Mouse (Mus musculus) liver, postnatal 0 days (tissue): ENCODE results near the gene Plxna2. TPM values are rescaled to one million over a fixed set of nuclear protein-coding genes. Genes with fewer than 3 reads are reported as not detected.

Experiments
- ATAC-seq: fragments of 200-750 bp; cut with Nextera tagmentation; 2 replicates; pipeline ENCODE4 v1.8.0; 2017; ENCODE audit warnings: mild to moderate bottlenecking, moderate library complexity
- DNase-seq: peaks from one replicate; pipeline ENCODE4 v3.0.0-alpha.2; 2016
- H3K27ac ChIP-seq: fragments of 300-500 bp; sonication (generic); 2 replicates; pipeline ENCODE4 v1.5.1; 2014; ENCODE audit warnings: antibody characterized with exemption, moderate library complexity, mild to moderate bottlenecking, low read depth
- H3K27me3 ChIP-seq: fragments of 300-500 bp; sonication (generic); 2 replicates; pipeline ENCODE4 v1.6.1; 2014; ENCODE audit warnings: low read length, control low read depth, mixed read lengths; ENCODE audit not compliant: insufficient read depth
- H3K36me3 ChIP-seq: fragments of 300-500 bp; sonication (generic); replicated peaks from 2 replicates; pipeline ENCODE4 v1.6.1; 2014; ENCODE audit warnings: mild to moderate bottlenecking, control low read depth, low read length, moderate library complexity, mixed read lengths; ENCODE audit not compliant: insufficient read depth
- H3K4me1 ChIP-seq: fragments of 300-500 bp; sonication (generic); 2 replicates; pipeline ENCODE4 v1.6.1; 2014; ENCODE audit warnings: antibody characterized with exemption, mild to moderate bottlenecking, control low read depth; ENCODE audit not compliant: insufficient read depth
- H3K4me2 ChIP-seq: fragments of 300-500 bp; sonication (generic); 2 replicates; pipeline ENCODE4 v1.6.1; 2014; ENCODE audit warnings: low read depth, mild to moderate bottlenecking, low read length, moderate library complexity, mixed read lengths
- H3K4me3 ChIP-seq: fragments of 300-500 bp; sonication (generic); 2 replicates; pipeline ENCODE4 v1.5.1; 2014; ENCODE audit warnings: low read depth, low read length
- H3K9ac ChIP-seq: fragments of 300-500 bp; sonication (generic); replicated peaks from 2 replicates; pipeline ENCODE4 v1.6.1; 2014; ENCODE audit warnings: mild to moderate bottlenecking, moderate library complexity
- H3K9me3 ChIP-seq: fragments of 300-500 bp; sonication (generic); 2 replicates; pipeline ENCODE4 v1.6.1; 2016; ENCODE audit warnings: mild to moderate bottlenecking, control low read depth, low read length, mixed read lengths
- CTCF ChIP-seq: sonication (generic); IDR thresholded peaks from 2 replicates; pipeline ENCODE4 v1.5.1; 2016; ENCODE audit warnings: antibody characterized with exemption, low read depth
- EP300 ChIP-seq: IDR thresholded peaks from 2 replicates; pipeline ENCODE4 v1.6.1; 2016; ENCODE audit warnings: antibody characterized with exemption, low read depth, mild to moderate bottlenecking
- WGBS: fragments of 180-500 bp; shearing (Covaris S2); extraction: QIAGEN DNeasy Blood & Tissue Kit; methylation state at CpG from one replicate; pipeline ENCODE4 v1.1.7; 2014; ENCODE audit not compliant: insufficient replicate concordance; 5-methylcytosine and 5-hydroxymethylcytosine counted together
- polyA plus RNA-seq: library from polyadenylated mRNA; unstranded; fragments of >200 nt; fragmentation: Nextera tagmentation; extraction: Ambion mirVana; gene quantifications from 2 replicates; pipeline ENCODE4 v1.2.1, GENCODE M21; 2015

The Plxna2 gene
- polyA plus RNA-seq, 1 experiment from 2014 or later: 2.3 TPM

- no peak for DNase-seq
- WGBS: 61% methylated on average over 1 of the region's 1 CpGs
- no peaks in the 10 kb centered on the region for H3K27me3 ChIP-seq
- no peak overlapping the region for H3K4me3 ChIP-seq
- H3K9me3 ChIP-seq: no peaks in the 10 kb centered on the region
- H3K36me3 ChIP-seq: no peaks in the 10 kb centered on the region
- H3K27ac ChIP-seq: no peak overlapping the region
- no peak overlapping the region for H3K9ac ChIP-seq
- no peaks in the 10 kb centered on the region for H3K4me1 ChIP-seq
- ATAC-seq: no peak
- H3K4me2 ChIP-seq: no peak overlapping the region
- no peak for TF ChIP-seq EP300
- no peak for TF ChIP-seq CTCF
Measured at GRCm38 (mm10) chr1:194704171-194704855, 86.3 kb downstream of the Plxna2 start.

DNA sequence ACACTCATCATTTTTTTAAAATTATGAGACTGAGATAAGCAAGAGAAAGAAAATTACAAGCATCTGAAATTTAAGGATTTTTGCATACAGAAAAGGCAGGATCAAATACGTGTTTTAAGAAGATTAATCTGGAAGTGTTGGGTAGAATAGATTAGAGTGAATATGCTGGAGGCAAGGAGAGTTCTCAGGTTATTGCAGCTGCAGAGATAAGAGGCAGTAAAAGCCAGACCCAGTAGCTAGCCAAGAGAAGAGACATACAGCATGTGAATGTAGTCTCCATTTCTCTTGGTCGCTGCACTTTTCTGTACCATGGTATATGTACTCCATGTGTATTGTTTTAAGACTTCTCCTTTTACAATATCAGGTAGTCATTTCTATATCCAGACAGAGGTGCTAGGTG lies 88.5 kb downstream of the Plxna2 start:
- Histone ChIP-seq H3K4me1 (no peaks in the 10 kb centered on the region), H3K27ac (no peak overlapping the region), H3K9ac (no peak overlapping the region), H3K4me2 (no peak overlapping the region), H3K4me3 (no peak overlapping the region), H3K36me3 (no peaks in the 10 kb centered on the region), H3K27me3 (no peaks in the 10 kb centered on the region), H3K9me3 (no peaks in the 10 kb centered on the region)
- no peak for TF ChIP-seq CTCF
- TF ChIP-seq EP300: no peak
- WGBS: 50% methylated on average over 2 of the region's 2 CpGs
- no peak for DNase-seq
- ATAC-seq: no peak

- Histone ChIP-seq H3K9ac (no peak overlapping the region), H3K4me3 (no peak overlapping the region), H3K36me3 (no peaks in the 10 kb centered on the region), H3K4me2 (no peak overlapping the region), H3K27me3 (no peaks in the 10 kb centered on the region), H3K27ac (no peak overlapping the region), H3K9me3 (no peaks in the 10 kb centered on the region), H3K4me1 (no peaks in the 10 kb centered on the region)
- TF ChIP-seq EP300: no peak
- no peak for TF ChIP-seq CTCF
- 34% methylated on average over 2 of the region's 2 CpGs for WGBS
- no peak for ATAC-seq
- no peak for DNase-seq
Measured at GRCm38 (mm10) chr1:194712373-194712772, 94.4 kb downstream of the Plxna2 start.

GRCm38 (mm10) chr1:194714138-194715031 lies 96.4 kb downstream of the Plxna2 start:
- H3K27me3 ChIP-seq: no peaks in the 10 kb centered on the region
- H3K4me1 ChIP-seq: no peaks in the 10 kb centered on the region
- ATAC-seq (no peak), DNase-seq (no peak)
- no peak overlapping the region for H3K27ac ChIP-seq
- H3K4me3 ChIP-seq: no peak overlapping the region
- no peak overlapping the region for H3K4me2 ChIP-seq
- no peaks in the 10 kb centered on the region for H3K9me3 ChIP-seq
- WGBS: 72% methylated on average over 4 of the region's 4 CpGs
- H3K9ac ChIP-seq: no peak overlapping the region
- TF ChIP-seq CTCF: no peak
- no peak for TF ChIP-seq EP300
- H3K36me3 ChIP-seq: no peaks in the 10 kb centered on the region

- ATAC-seq (no peak), DNase-seq (no peak)
- H3K27me3 ChIP-seq: no peaks in the 10 kb centered on the region
- 84% methylated on average over 1 of the region's 1 CpGs for WGBS
- TF ChIP-seq CTCF (no peak), EP300 (no peak)
- no peak overlapping the region for H3K4me3 ChIP-seq
- H3K36me3 ChIP-seq: no peaks in the 10 kb centered on the region
- no peak overlapping the region for H3K27ac ChIP-seq
- H3K4me2 ChIP-seq: no peak overlapping the region
- no peaks in the 10 kb centered on the region for H3K9me3 ChIP-seq
- no peaks in the 10 kb centered on the region for H3K4me1 ChIP-seq
- H3K9ac ChIP-seq: no peak overlapping the region
Measured at GRCm38 (mm10) chr1:194717451-194717874, 99.4 kb downstream of the Plxna2 start.

GRCm38 (mm10) chr1:194720406-194720805 lies 102.4 kb downstream of the Plxna2 start:
- ATAC-seq (no peak), DNase-seq (no peak)
- Histone ChIP-seq H3K4me2 (no peak overlapping the region), H3K27me3 (no peaks in the 10 kb centered on the region), H3K9me3 (no peaks in the 10 kb centered on the region), H3K4me3 (no peak overlapping the region), H3K9ac (no peak overlapping the region), H3K27ac (no peak overlapping the region), H3K36me3 (no peaks in the 10 kb centered on the region), H3K4me1 (no peaks in the 10 kb centered on the region)
- WGBS: 74% methylated on average over 4 of the region's 4 CpGs
- no peak for TF ChIP-seq CTCF
- no peak for TF ChIP-seq EP300
